ENCODE assay signal across 28 mouse cellular contexts in genomic region chr5:106967578-106967977, GRCm38 (mm10). TPM values are rescaled to one million over a fixed set of nuclear protein-coding genes. Genes with fewer than 3 reads are reported as not detected.
"Had no signal": no experiment of that assay in that cellular context is flagged by ENCODE, and none has a peak within 500 bp of the region (broad histone marks: within the 10 kb centered on the region; RNA-seq: fewer than 3 reads in every experiment).

No protein-coding gene starts in this region.

- H3K27me3 ChIP-seq: heart, embryonic 13.5 days; heart, embryonic 15.5 days; hindbrain, embryonic 12.5 days; hindbrain, embryonic 15.5 days; limb, embryonic 12.5 days; liver, embryonic 13.5 days; liver, embryonic 15.5 days had no signal

- DNase-seq: gastrocnemius, adult 2 months; gastrocnemius, postnatal 10 days; gastrocnemius, postnatal 25 days; heart, adult 11 months; heart, adult 2 months; heart, postnatal 14 days; heart, postnatal 36 days; kidney, adult 18-20 months; kidney, adult 8-10 months; kidney, postnatal 14 days; kidney, postnatal 36 days; layer of hippocampus, adult 9-11 months; layer of hippocampus, postnatal 36 days; liver, embryonic 13.5 days had no signal

- H3K9ac ChIP-seq: heart, embryonic 15.5 days; hindbrain, embryonic 12.5 days; hindbrain, embryonic 15.5 days; limb, embryonic 12.5 days; liver, embryonic 13.5 days; liver, embryonic 15.5 days had no signal

- H3K27ac ChIP-seq: gastrocnemius, adult 2 months; heart, adult 2 months; heart, embryonic 13.5 days; heart, embryonic 15.5 days; hindbrain, embryonic 12.5 days; hindbrain, embryonic 15.5 days; hindbrain, postnatal 0 days; kidney, postnatal 0 days; limb, embryonic 10.5 days; limb, embryonic 12.5 days; liver, embryonic 13.5 days; liver, embryonic 15.5 days had no signal

- ATAC-seq: hindbrain, postnatal 0 days; intestine, postnatal 0 days had no signal

- H3K9me3 ChIP-seq: heart, embryonic 13.5 days; heart, embryonic 15.5 days; hindbrain, embryonic 12.5 days; hindbrain, embryonic 15.5 days; limb, embryonic 10.5 days; limb, embryonic 12.5 days; liver, embryonic 13.5 days; liver, embryonic 15.5 days had no signal

- H3K4me2 ChIP-seq: heart, embryonic 11.5 days; heart, embryonic 13.5 days; heart, embryonic 15.5 days; hindbrain, embryonic 12.5 days; hindbrain, embryonic 15.5 days; limb, embryonic 12.5 days; liver, embryonic 13.5 days; liver, embryonic 15.5 days had no signal

- H3K4me3 ChIP-seq: gastrocnemius, adult 2 months; heart, adult 2 months; heart, embryonic 13.5 days; heart, embryonic 15.5 days; hindbrain, embryonic 12.5 days; hindbrain, embryonic 15.5 days; limb, embryonic 10.5 days; limb, embryonic 12.5 days; liver, embryonic 13.5 days; liver, embryonic 15.5 days had no signal

RNA-seq across cellular contexts. Expression of gene Hfm1, which starts 41.5 kb away (rescaled TPM):
- total RNA-seq: gastrocnemius, adult 2 months; gastrocnemius, postnatal 10 days; gastrocnemius, postnatal 25 days; gastrocnemius, postnatal 4 days; heart, adult 2 months; heart, postnatal 14 days; heart, postnatal 36 days; liver, adult 2 months had no signal
- polyA plus RNA-seq: heart, adult 2 months; large intestine, adult 2 months; liver, adult 2 months; liver, embryonic 15.5 days had no signal
